Mouse (Mus musculus) hindbrain, postnatal 0 days (tissue): ENCODE measurements around the gene Btbd9. TPM values are rescaled to one million over a fixed set of nuclear protein-coding genes. Genes with fewer than 3 reads are reported as not detected.

Experiments
- ATAC-seq: fragments of 200-750 bp; cut with Nextera tagmentation; 2 replicates; pipeline ENCODE4 v1.8.0; 2017; ENCODE audit warnings: mild to moderate bottlenecking, moderate TSS enrichment, moderate library complexity
- DNase-seq: peaks from one replicate; pipeline ENCODE4 v3.0.0-alpha.2; 2015; ENCODE audit warnings: low spot score
- H3K27ac ChIP-seq: fragments of 300-500 bp; sonication (generic); 2 replicates; pipeline ENCODE4 v1.5.1; 2014; ENCODE audit warnings: mild to moderate bottlenecking
- H3K27me3 ChIP-seq: fragments of 300-500 bp; sonication (generic); 2 replicates; pipeline ENCODE4 v1.6.1; 2014; ENCODE audit warnings: low read length, mixed read lengths; ENCODE audit not compliant: insufficient read depth
- H3K36me3 ChIP-seq: fragments of 300-500 bp; sonication (generic); 2 replicates; pipeline ENCODE4 v1.6.1; 2014; ENCODE audit warnings: low read length, mixed read lengths; ENCODE audit not compliant: insufficient read depth
- H3K4me1 ChIP-seq: fragments of 300-500 bp; sonication (generic); 2 replicates; pipeline ENCODE4 v1.6.1; 2014; ENCODE audit warnings: antibody characterized with exemption, low read length, mixed read lengths; ENCODE audit not compliant: insufficient read depth
- H3K4me2 ChIP-seq: fragments of 300-500 bp; sonication (generic); 2 replicates; pipeline ENCODE4 v1.6.1; 2014; ENCODE audit warnings: low read depth, mild to moderate bottlenecking, low read length, moderate library complexity, mixed read lengths
- H3K4me3 ChIP-seq: fragments of 300-500 bp; sonication (generic); 2 replicates; pipeline ENCODE4 v1.5.1; 2014; ENCODE audit warnings: low read length
- H3K9ac ChIP-seq: fragments of 300-500 bp; sonication (generic); replicated peaks from 2 replicates; pipeline ENCODE4 v1.6.1; 2014; ENCODE audit warnings: mild to moderate bottlenecking, low read length, moderate library complexity, mixed read lengths
- H3K9me3 ChIP-seq: fragments of 300-500 bp; sonication (generic); 2 replicates; pipeline ENCODE4 v1.6.1; 2016; ENCODE audit warnings: low read length, mixed read lengths
- CTCF ChIP-seq: IDR thresholded peaks from 2 replicates; pipeline ENCODE4 v1.5.1; 2016; ENCODE audit warnings: antibody characterized with exemption, control low read depth, low read depth
- WGBS: fragments of 180-500 bp; shearing (Covaris S2); extraction: QIAGEN DNeasy Blood & Tissue Kit; methylation state at CpG from one replicate; pipeline ENCODE4 v1.1.7; 2014; 5-methylcytosine and 5-hydroxymethylcytosine counted together
- polyA plus RNA-seq: library from polyadenylated mRNA; unstranded; fragments of >200 nt; fragmentation: Nextera tagmentation; extraction: Ambion mirVana; gene quantifications from 2 replicates; pipeline ENCODE4 v1.2.1, GENCODE M21; 2015
- total RNA-seq: library from RNA; depleted of rRNA; stranded (reverse); fragments of >200 nt; gene quantifications from 2 replicates; pipeline ENCODE4 v1.2.3, GENCODE M21; 2014

Btbd9 gene
- total and polyA plus RNA-seq, 2 experiments from 2014 or later: 67.7 to 122 TPM

DNA sequence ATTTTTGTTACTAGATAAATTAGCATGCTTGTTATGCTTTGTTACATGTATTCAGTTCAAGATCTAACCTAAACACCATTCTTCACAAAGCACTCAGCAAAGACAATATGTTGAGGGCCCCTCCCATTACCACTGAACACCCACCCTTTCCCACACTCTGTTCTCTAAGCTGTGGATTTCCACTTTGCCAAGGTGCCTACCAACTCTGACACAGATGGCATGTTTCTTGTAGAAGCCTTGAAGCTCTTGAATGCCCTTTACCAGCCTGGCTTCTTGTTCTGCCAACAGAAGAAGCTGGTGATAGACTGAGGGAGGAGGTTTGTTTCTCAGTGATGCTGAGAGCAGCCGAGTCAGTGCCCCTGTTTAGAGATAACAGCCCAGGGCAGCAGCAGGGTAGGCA, 256.0 kb downstream of the Btbd9 start:
- no peak for ATAC-seq
- Histone ChIP-seq H3K4me2 (no peak overlapping the region), H3K9ac (no peak overlapping the region), H3K4me3 (no peak overlapping the region), H3K27me3 (no peaks in the 10 kb centered on the region), H3K4me1 (no peaks in the 10 kb centered on the region), H3K9me3 (no peaks in the 10 kb centered on the region), H3K27ac (no peak overlapping the region), H3K36me3 (no peaks in the 10 kb centered on the region)
- no peak for DNase-seq
- WGBS: 77% methylated on average over 1 of the region's 1 CpGs
- no peak for TF ChIP-seq CTCF

DNA sequence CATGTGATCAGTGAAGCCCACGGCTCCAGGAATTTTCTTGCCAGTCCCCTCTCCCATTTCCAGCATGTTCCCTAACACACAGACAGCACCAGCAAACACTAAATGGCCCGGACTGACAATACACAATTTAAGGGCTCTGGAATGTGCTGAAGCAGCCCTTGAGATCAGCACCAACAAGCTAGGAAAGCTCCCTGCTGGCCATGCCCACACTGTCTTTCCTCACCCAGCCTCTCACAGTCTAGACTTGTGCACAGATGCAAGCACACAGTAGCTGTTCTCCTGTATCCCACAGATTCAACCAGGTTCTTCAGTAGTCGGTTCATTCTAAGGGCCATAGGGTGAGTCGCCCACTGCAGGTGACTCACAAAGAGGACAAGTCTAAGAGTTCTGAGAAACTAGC, 263.6 kb downstream of the Btbd9 start:
- H3K9ac ChIP-seq: no peak overlapping the region
- H3K4me1 ChIP-seq: peaks cover 5% of the 10 kb centered on the region; the same call in 1 of the 2 replicates
- DNase-seq (no peak), ATAC-seq (no peak)
- H3K4me3 ChIP-seq: no peak overlapping the region
- no peaks in the 10 kb centered on the region for H3K27me3 ChIP-seq
- no peaks in the 10 kb centered on the region for H3K36me3 ChIP-seq
- WGBS: 60% methylated on average over 4 of the region's 4 CpGs
- H3K27ac ChIP-seq: no peak overlapping the region
- TF ChIP-seq CTCF: no peak
- no peaks in the 10 kb centered on the region for H3K9me3 ChIP-seq
- H3K4me2 ChIP-seq: no peak overlapping the region

DNA sequence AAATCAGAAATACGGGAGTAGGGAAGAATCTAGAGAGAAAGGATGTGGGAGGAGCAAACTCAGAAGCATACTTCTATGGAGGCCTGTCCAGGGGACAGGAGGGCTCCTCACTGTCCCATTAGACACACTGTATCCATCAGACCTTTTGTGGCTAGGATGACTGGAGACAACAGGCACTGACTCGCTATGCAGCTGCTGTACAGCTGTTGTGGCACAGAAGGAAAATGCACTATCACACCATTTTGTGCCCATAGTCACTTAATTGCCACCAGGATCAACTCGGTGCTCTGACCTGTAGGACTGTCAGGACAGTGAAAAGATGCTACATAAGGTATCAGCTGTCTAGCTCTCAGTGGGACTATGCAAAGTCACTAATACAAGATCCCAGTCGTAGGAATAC, 266.7 kb downstream of the Btbd9 start:
- Histone ChIP-seq H3K9ac (no peak overlapping the region), H3K9me3 (no peaks in the 10 kb centered on the region), H3K36me3 (no peaks in the 10 kb centered on the region), H3K4me2 (no peak overlapping the region), H3K4me3 (no peak overlapping the region), H3K27ac (no peak overlapping the region), H3K27me3 (no peaks in the 10 kb centered on the region), H3K4me1 (peaks cover 5% of the 10 kb centered on the region; the same call in 1 of the 2 replicates)
- ATAC-seq (no peak), DNase-seq (no peak)
- 66% methylated on average over 4 of the region's 4 CpGs for WGBS
- TF ChIP-seq CTCF: no peak

DNA sequence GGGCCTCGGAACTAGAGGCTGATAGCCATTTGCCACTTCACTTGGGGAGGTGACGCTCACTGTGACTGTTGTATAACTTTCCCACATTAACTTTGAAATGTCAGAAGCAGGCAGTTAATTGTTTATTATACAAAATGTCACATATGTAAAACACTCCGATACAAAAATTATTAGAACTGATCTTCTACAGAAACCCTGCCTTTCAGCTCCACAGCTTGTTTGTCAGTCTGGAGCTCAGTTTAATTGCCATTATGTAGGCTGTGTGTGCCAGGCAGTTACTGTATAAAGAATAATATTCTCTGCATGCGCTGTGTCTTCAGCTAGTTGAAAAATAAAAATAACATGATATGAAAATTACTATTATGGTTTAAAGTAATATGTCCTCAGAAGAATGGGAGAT, 267.4 kb downstream of the Btbd9 start:
- Histone ChIP-seq H3K4me3 (no peak overlapping the region), H3K27ac (no peak overlapping the region), H3K4me1 (peaks cover 5% of the 10 kb centered on the region; the same call in 1 of the 2 replicates), H3K36me3 (no peaks in the 10 kb centered on the region), H3K4me2 (no peak overlapping the region), H3K9ac (no peak overlapping the region), H3K9me3 (no peaks in the 10 kb centered on the region), H3K27me3 (no peaks in the 10 kb centered on the region)
- WGBS: 79% methylated on average over 4 of the region's 4 CpGs
- no peak for ATAC-seq
- TF ChIP-seq CTCF: no peak
- DNase-seq: no peak

DNA sequence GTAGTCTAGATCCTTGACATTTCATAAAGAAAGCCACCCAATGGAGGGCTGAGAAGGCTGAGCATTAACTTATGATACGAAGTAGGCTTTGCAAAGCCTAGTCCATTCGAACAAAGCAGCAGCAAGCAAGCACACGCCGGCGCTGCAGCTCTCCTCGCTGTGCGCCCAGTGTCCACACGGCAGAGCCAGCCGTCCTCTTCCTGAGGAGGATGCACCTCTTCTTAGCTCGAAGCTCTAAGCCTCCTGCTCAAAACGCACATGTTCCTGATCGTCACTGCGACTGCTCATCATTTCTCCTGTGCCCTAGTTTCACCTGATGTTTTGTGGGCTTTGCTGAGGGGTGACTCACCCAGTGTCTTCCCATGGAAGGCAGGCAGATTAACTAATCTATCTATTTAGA, 268.0 kb downstream of the Btbd9 start:
- H3K36me3 ChIP-seq: no peaks in the 10 kb centered on the region
- no peaks in the 10 kb centered on the region for H3K27me3 ChIP-seq
- no peaks in the 10 kb centered on the region for H3K9me3 ChIP-seq
- no peak for TF ChIP-seq CTCF
- H3K9ac ChIP-seq: no peak overlapping the region
- no peak overlapping the region for H3K4me3 ChIP-seq
- ATAC-seq (no peak), DNase-seq (no peak)
- H3K27ac ChIP-seq: no peak overlapping the region; the same call in 1 of the 2 replicates
- peaks cover 5% of the 10 kb centered on the region; the same call in 1 of the 2 replicates for H3K4me1 ChIP-seq
- WGBS: 75% methylated on average over 13 of the region's 13 CpGs
- no peak overlapping the region for H3K4me2 ChIP-seq

DNA sequence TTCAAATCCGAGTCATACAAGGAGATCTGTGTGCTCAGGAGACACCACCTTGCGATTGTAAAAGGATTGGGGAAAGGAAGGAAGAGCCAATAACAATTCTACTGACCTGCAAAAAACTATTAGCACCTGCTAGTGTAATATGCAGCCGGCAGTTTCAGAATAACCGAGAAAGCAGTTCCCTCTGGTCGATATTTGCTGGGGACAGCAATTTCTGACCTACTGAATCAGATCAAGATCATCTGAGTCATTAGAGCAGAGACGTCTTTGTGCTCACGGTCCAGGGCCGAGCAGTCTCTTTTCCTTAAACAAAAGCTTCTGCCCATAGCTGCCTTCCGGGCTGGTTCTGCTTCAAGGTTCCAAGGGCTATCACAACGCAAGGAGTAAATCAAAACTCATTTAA, 269.1 kb downstream of the Btbd9 start:
- H3K9me3 ChIP-seq: no peaks in the 10 kb centered on the region
- ATAC-seq: no peak
- H3K36me3 ChIP-seq: no peaks in the 10 kb centered on the region
- no peak overlapping the region for H3K27ac ChIP-seq
- H3K4me2 ChIP-seq: no peak overlapping the region
- H3K27me3 ChIP-seq: no peaks in the 10 kb centered on the region
- DNase-seq: no peak
- 58% methylated on average over 10 of the region's 10 CpGs for WGBS
- no peaks in the 10 kb centered on the region; the same call in 1 of the 2 replicates for H3K4me1 ChIP-seq
- no peak overlapping the region for H3K9ac ChIP-seq
- no peak for TF ChIP-seq CTCF
- no peak overlapping the region for H3K4me3 ChIP-seq

DNA sequence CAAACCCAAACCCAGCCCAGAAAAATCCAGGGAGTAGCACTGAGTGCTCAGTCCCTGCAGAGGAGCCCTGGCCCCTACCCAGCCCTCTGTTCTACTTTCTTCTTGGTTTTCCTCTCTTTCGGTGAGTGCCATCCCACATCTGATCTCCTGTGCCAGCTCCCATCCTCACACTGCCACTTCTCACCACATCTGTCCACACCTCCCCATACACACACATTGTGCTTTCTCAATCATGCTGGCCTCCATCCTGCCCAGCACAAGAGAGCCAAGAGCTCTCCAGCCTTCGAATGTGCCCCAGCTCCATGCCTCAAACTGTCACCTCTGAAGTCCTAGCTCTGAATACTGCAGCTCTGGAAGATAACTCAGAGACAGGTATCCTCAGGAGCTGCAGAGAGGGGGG, 271.5 kb downstream of the Btbd9 start:
- Histone ChIP-seq H3K9ac (no peak overlapping the region), H3K4me3 (no peak overlapping the region), H3K36me3 (no peaks in the 10 kb centered on the region), H3K4me1 (0 out of 2 replicates have a peak, but pooled peaks cover 4% of the 10 kb centered on the region), H3K4me2 (no peak overlapping the region), H3K9me3 (no peaks in the 10 kb centered on the region), H3K27ac (no peak overlapping the region), H3K27me3 (no peaks in the 10 kb centered on the region)
- 69% methylated on average over 2 of the region's 2 CpGs for WGBS
- DNase-seq (no peak), ATAC-seq (no peak)
- no peak for TF ChIP-seq CTCF
